Mouse (Mus musculus) MEL (cell line): ENCODE data around the gene Sowaha. TPM values are rescaled to one million over a fixed set of nuclear protein-coding genes. Genes with fewer than 3 reads are reported as not detected.
A peak's percentile ranks its signal among the peaks of the same experiment; 100 is the strongest.

Source experiments
- DNase-seq: peaks from one replicate; pipeline ENCODE4 v3.0.0; 2011; ENCODE audit warnings: low read depth, low spot score
- H3K27ac ChIP-seq: 2 replicates; pipeline ENCODE4 v1.5.1; 2012; ENCODE audit warnings: low read depth, mild to moderate bottlenecking, control low read depth, low read length, moderate library complexity; ENCODE audit not compliant: control insufficient read depth
- H3K27me3 ChIP-seq, 2 experiments: fragments of 150-350 bp in 1 of 2; sonication (generic) in 1 of 2; 2 replicates each; pipeline ENCODE4 v1.6.1; 2012; ENCODE audit warnings: low read length in 2 of 2, mild to moderate bottlenecking in 2 of 2, improper control_type of control experiment in 1 of 2, moderate library complexity in 1 of 2; ENCODE audit not compliant: insufficient read depth in 2 of 2, control insufficient read depth in 1 of 2
- H3K36me3 ChIP-seq, 2 experiments: 2 replicates each; pipeline ENCODE4 v1.6.1; 2012 to 2014; ENCODE audit warnings: low read length in 2 of 2, improper control_type of control experiment in 1 of 2, inconsistent platforms in 1 of 2, mild to moderate bottlenecking in 1 of 2; ENCODE audit not compliant: insufficient read depth in 2 of 2, control insufficient read depth in 1 of 2
- H3K4me1 ChIP-seq, 2 experiments: fragments of 150-350 bp in 1 of 2; sonication (generic) in 1 of 2; 2 replicates each; pipeline ENCODE4 v1.6.1; 2012; ENCODE audit warnings: low read length in 2 of 2, improper control_type of control experiment in 1 of 2, mild to moderate bottlenecking in 1 of 2; ENCODE audit not compliant: insufficient read depth in 2 of 2, control insufficient read depth in 1 of 2
- H3K4me3 ChIP-seq, 2 experiments: fragments of 150-350 bp in 1 of 2; sonication (generic) in 1 of 2; 2 replicates each; pipeline ENCODE4 v1.5.1; 2012; ENCODE audit warnings: low read depth in 2 of 2, low read length in 2 of 2, mild to moderate bottlenecking in 2 of 2, moderate library complexity in 2 of 2, control low read depth in 1 of 2, improper control_type of control experiment in 1 of 2; ENCODE audit not compliant: control insufficient read depth in 1 of 2, insufficient read depth in 1 of 2
- H3K79me2 ChIP-seq: 2 replicates; pipeline ENCODE4 v1.6.1; 2012; ENCODE audit warnings: mild to moderate bottlenecking, low read length, moderate library complexity; ENCODE audit not compliant: control insufficient read depth, poor library complexity, insufficient read depth
- H3K9ac ChIP-seq: 2 replicates; pipeline ENCODE4 v1.6.1; 2012; ENCODE audit warnings: low read depth, mild to moderate bottlenecking, control low read depth, low read length, moderate library complexity; ENCODE audit not compliant: control insufficient read depth, poor library complexity, severe bottlenecking
- H3K9me3 ChIP-seq: fragments of 150-350 bp; sonication (generic); replicated peaks from 2 replicates; pipeline ENCODE4 v1.6.1; 2012; ENCODE audit warnings: mild to moderate bottlenecking, low read length, improper control_type of control experiment, moderate library complexity; ENCODE audit not compliant: insufficient read depth
- BHLHE40 ChIP-seq: IDR thresholded peaks from 2 replicates; pipeline ENCODE4 v1.6.1; 2012; ENCODE audit warnings: low read depth, mild to moderate bottlenecking, inconsistent platforms, low read length, improper control_type of control experiment, borderline replicate concordance
- CHD2 ChIP-seq: IDR thresholded peaks from 2 replicates; pipeline ENCODE4 v1.6.1; 2011; ENCODE audit warnings: low read length, improper control_type of control experiment
- CTCF ChIP-seq, 3 experiments: IDR thresholded peaks in 2 of 3; conservative IDR thresholded peaks in 1 of 3; 2 replicates each; pipeline ENCODE4 v1.5.1; 2011 to 2012; ENCODE audit warnings: low read length in 3 of 3, low read depth in 2 of 3, mild to moderate bottlenecking in 2 of 3, improper control_type of control experiment in 1 of 3, inconsistent platforms in 1 of 3, mixed read lengths in 1 of 3, moderate library complexity in 1 of 3; ENCODE audit not compliant: control insufficient read depth in 1 of 3, insufficient read depth in 1 of 3, poor library complexity in 1 of 3, severe bottlenecking in 1 of 3
- ELF1 ChIP-seq: IDR thresholded peaks from 2 replicates; pipeline ENCODE4 v1.6.1; 2014; ENCODE audit warnings: low read depth, mild to moderate bottlenecking, inconsistent platforms, low read length, improper control_type of control experiment, moderate library complexity
- EP300 ChIP-seq, 2 experiments: IDR thresholded peaks; 2 replicates each; pipeline ENCODE4 v1.6.1; 2011; ENCODE audit warnings: improper control_type of control experiment in 2 of 2, low read length in 2 of 2, low read depth in 1 of 2, mild to moderate bottlenecking in 1 of 2
- GATA1 ChIP-seq: IDR thresholded peaks from 2 replicates; pipeline ENCODE4 v1.6.1; 2011; ENCODE audit warnings: low read depth, low read length, improper control_type of control experiment
- JUND ChIP-seq: IDR thresholded peaks from 2 replicates; pipeline ENCODE4 v1.6.1; 2011; ENCODE audit warnings: low read depth, mild to moderate bottlenecking, improper control_type of control experiment, low read length
- MAZ ChIP-seq: IDR thresholded peaks from 2 replicates; pipeline ENCODE4 v1.6.1; 2012; ENCODE audit warnings: low read depth, mild to moderate bottlenecking, inconsistent platforms, low read length, improper control_type of control experiment
- MXI1 ChIP-seq: IDR thresholded peaks from 2 replicates; pipeline ENCODE4 v1.6.1; 2011; ENCODE audit warnings: mild to moderate bottlenecking, low read depth, low read length, improper control_type of control experiment
- MYC ChIP-seq: IDR thresholded peaks from 2 replicates; pipeline ENCODE4 v1.6.1; 2011; ENCODE audit warnings: low read depth, mild to moderate bottlenecking, low read length, improper control_type of control experiment, moderate library complexity
- RCOR1 ChIP-seq: IDR thresholded peaks from 2 replicates; pipeline ENCODE4 v1.6.1; 2012; ENCODE audit warnings: low read depth, mild to moderate bottlenecking, inconsistent platforms, low read length, improper control_type of control experiment
- SIN3A ChIP-seq: IDR thresholded peaks from 2 replicates; pipeline ENCODE4 v1.6.1; 2012; ENCODE audit warnings: low read length, improper control_type of control experiment, inconsistent platforms
- SMC3 ChIP-seq: IDR thresholded peaks from 2 replicates; pipeline ENCODE4 v1.6.1; 2011; ENCODE audit warnings: low read depth, low read length, improper control_type of control experiment
- UBTF ChIP-seq: IDR thresholded peaks from 2 replicates; pipeline ENCODE4 v1.6.1; 2012; ENCODE audit warnings: low read depth, mild to moderate bottlenecking, inconsistent platforms, low read length, improper control_type of control experiment, moderate library complexity, borderline replicate concordance; ENCODE audit not compliant: insufficient read depth
- USF2 ChIP-seq, 2 experiments: IDR thresholded peaks; 2 replicates each; pipeline ENCODE4 v1.6.1; 2011 to 2012; ENCODE audit warnings: improper control_type of control experiment in 2 of 2, low read length in 2 of 2, borderline replicate concordance in 1 of 2, inconsistent platforms in 1 of 2, low read depth in 1 of 2, mild to moderate bottlenecking in 1 of 2; ENCODE audit not compliant: insufficient read depth in 1 of 2
- ZC3H11A ChIP-seq: IDR thresholded peaks from 2 replicates; pipeline ENCODE4 v1.6.1; 2012; ENCODE audit warnings: low read depth, mild to moderate bottlenecking, inconsistent platforms, low read length, improper control_type of control experiment
- ZNF384 ChIP-seq: IDR thresholded peaks from 2 replicates; pipeline ENCODE4 v1.6.1; 2012; ENCODE audit warnings: low read depth, mild to moderate bottlenecking, inconsistent platforms, low read length, improper control_type of control experiment
- polyA plus RNA-seq, 2 experiments: library from polyadenylated mRNA; stranded (reverse) in 1 of 2; unstranded in 1 of 2; fragments of >175 nt in 1 of 2; fragments of >200 nt in 1 of 2; gene quantifications; 2 replicates each; pipeline versions ENCODE4 v1.2.1 to v1.2.4; 2012; ENCODE audit warnings: low replicate concordance in 2 of 2, low read depth in 1 of 2; ENCODE audit not compliant: insufficient read length in 2 of 2, insufficient read depth in 1 of 2, missing spikeins in 1 of 2
- total RNA-seq: library from RNA; depleted of rRNA; stranded (reverse); fragments of 300-350 nt; gene quantifications from 2 replicates; pipeline ENCODE4 v1.2.3, GENCODE M21; 2012

Gene Sowaha
- total and polyA plus RNA-seq, 3 experiments: not detected

- Histone ChIP-seq H3K9ac (0 out of 2 replicates have a peak within 1 kb of the TSS, but pooled peaks have one; percentile 18), H3K4me1 (peaks cover 2 to 11% of the 10 kb centered on the region in 2 experiments; a peak in 3 of 4 replicates), H3K27ac (no peak within 1 kb of the TSS), H3K4me3 (peak within 1 kb of the TSS; percentile 36 to 42; a peak in 3 of 4 replicates), H3K79me2 (no peaks in the 10 kb centered on the region), H3K9me3 (no peaks in the 10 kb centered on the region), H3K36me3 (peaks cover 0 to 8% of the 10 kb centered on the region in 2 experiments; a peak in 1 of 4 replicates), H3K27me3 (peaks cover 0 to 2% of the 10 kb centered on the region in 2 experiments; a peak in 2 of 4 replicates)
- TF ChIP-seq MXI1: peak; percentile 63
- TF ChIP-seq RCOR1: 0 out of 2 replicates have a peak, but pooled peaks have one; percentile 9
- TF ChIP-seq USF2 (IDR thresholded peaks at IDR 0.05; ENCODE audit: borderline replicate concordance in 1 of 2, insufficient read depth in 1 of 2, low read depth in 1 of 2, low read length in 2 of 2): no peak
- 0 out of 2 replicates have a peak, but pooled peaks have one; percentile 52 for TF ChIP-seq MAZ
- TF ChIP-seq BHLHE40: peak; percentile 28; the same call in 1 of the 2 replicates
- peak; percentile 99 for TF ChIP-seq SMC3
- TF ChIP-seq ZNF384: peak; percentile 29; the same call in 1 of the 2 replicates
- TF ChIP-seq CHD2: no peak
- peak; percentile 92 to 99 (median 99) for TF ChIP-seq CTCF (IDR thresholded peaks at IDR 0.05 in 2 of 3, conservative IDR thresholded peaks at IDR 0.05 in 1 of 3; ENCODE audit: control insufficient read depth in 1 of 3, insufficient read depth in 1 of 3, low read depth in 2 of 3, low read length in 3 of 3, poor library complexity in 1 of 3, severe bottlenecking in 1 of 3)
- peak in 1 of 2 experiments; percentile 28; a peak in 1 of 4 replicates for TF ChIP-seq EP300 (IDR thresholded peaks at IDR 0.05; ENCODE audit: low read depth in 1 of 2, low read length in 2 of 2)
- TF ChIP-seq SIN3A: peak; percentile 72
- TF ChIP-seq ELF1: 0 out of 2 replicates have a peak, but pooled peaks have one; percentile 7
- TF ChIP-seq ZC3H11A: peak; percentile 99
- TF ChIP-seq UBTF: no peak
- TF ChIP-seq JUND: no peak
- 0 out of 2 replicates have a peak, but pooled peaks have one; percentile 40 for TF ChIP-seq MYC
- TF ChIP-seq GATA1: peak; percentile 53; the same call in 1 of the 2 replicates
- DNase-seq: peak; percentile 95
These were observed 9.9 kb downstream of the Sowaha start, which contains the start of gene Gm9837 for GRCm38 (mm10) chr11:53469968-53470695. Gm9837 (minus strand) TSS chr11:53470479.
